Comparison of ENCODE assay signal across 9 mouse cellular contexts in genomic region chr1:157449532-157449931, GRCm38 (mm10). TPM values are rescaled to one million over a fixed set of nuclear protein-coding genes. Genes with fewer than 3 reads are reported as not detected.
DNase-seq lines count a peak whose midpoint lies in the region; ATAC-seq lines count a peak whose summit lies in the region.
"Had no signal": no experiment of that assay in that cellular context is flagged by ENCODE, and none has a peak within 500 bp of the region (broad histone marks: within the 10 kb centered on the region; RNA-seq: fewer than 3 reads in every experiment).

No protein-coding gene starts in this region.

- no peak for DNase-seq in kidney, adult 8-10 months
- DNase-seq in heart, embryonic 10.5 days (ENCODE audit: low spot score): no peak
- no peak for DNase-seq in urinary bladder, postnatal 14 days (ENCODE audit: low spot score)
- no peak for DNase-seq in c-Kit-positive CD71-positive TER-119-positive erythroid progenitor cells, embryonic 14.5 days (ENCODE audit: low spot score)
- DNase-seq in spleen, adult 12 weeks (ENCODE audit: low spot score): no peak
- DNase-seq: left cerebral cortex, postnatal 4 days had no signal

- H3K4me2 ChIP-seq in kidney, embryonic 15.5 days: peak overlapping the region; percentile 54
- peak overlapping the region; percentile 53 for H3K4me2 ChIP-seq in limb, embryonic 12.5 days
- peak overlapping the region; percentile 51 for H3K4me2 ChIP-seq in neural tube, embryonic 13.5 days

- 17% methylated on average over 10 of the region's 10 CpGs for WGBS in kidney, embryonic 15.5 days
- 1% methylated on average over 10 of the region's 10 CpGs for WGBS in heart, embryonic 10.5 days
- WGBS in limb, embryonic 12.5 days: 4% methylated on average over 10 of the region's 10 CpGs
- WGBS in neural tube, embryonic 13.5 days: 12% methylated on average over 10 of the region's 10 CpGs

- H3K9ac ChIP-seq in kidney, embryonic 15.5 days: no peak overlapping the region
- no peak overlapping the region for H3K9ac ChIP-seq in limb, embryonic 12.5 days (replicated peaks)
- H3K9ac ChIP-seq in neural tube, embryonic 13.5 days: peak overlapping the region; percentile 52

- peaks cover 30% of the 10 kb centered on the region for H3K4me1 ChIP-seq in kidney, embryonic 15.5 days
- H3K4me1 ChIP-seq in heart, embryonic 10.5 days: peaks cover 54% of the 10 kb centered on the region
- H3K4me1 ChIP-seq in limb, embryonic 12.5 days (replicated peaks): peaks cover 31% of the 10 kb centered on the region
- H3K4me1 ChIP-seq in neural tube, embryonic 13.5 days (replicated peaks): peaks cover 47% of the 10 kb centered on the region

- H3K27ac ChIP-seq in kidney, embryonic 15.5 days: peak overlapping the region; percentile 70
- peak overlapping the region; percentile 87 for H3K27ac ChIP-seq in heart, embryonic 10.5 days
- H3K27ac ChIP-seq in limb, embryonic 12.5 days: no peak overlapping the region
- no peak overlapping the region for H3K27ac ChIP-seq in neural tube, embryonic 13.5 days (replicated peaks)

- no peaks in the 10 kb centered on the region for H3K27me3 ChIP-seq in kidney, embryonic 15.5 days
- H3K27me3 ChIP-seq in heart, embryonic 10.5 days (ENCODE audit: insufficient read depth, poor library complexity, severe bottlenecking): no peaks in the 10 kb centered on the region
- peaks cover 30% of the 10 kb centered on the region for H3K27me3 ChIP-seq in limb, embryonic 12.5 days
- H3K27me3 ChIP-seq in neural tube, embryonic 13.5 days: peaks cover 8% of the 10 kb centered on the region; the same call in 1 of the 2 replicates

- H3K9me3 ChIP-seq in kidney, embryonic 15.5 days (replicated peaks): no peaks in the 10 kb centered on the region
- no peaks in the 10 kb centered on the region for H3K9me3 ChIP-seq in heart, embryonic 10.5 days
- no peaks in the 10 kb centered on the region for H3K9me3 ChIP-seq in limb, embryonic 12.5 days
- no peaks in the 10 kb centered on the region for H3K9me3 ChIP-seq in neural tube, embryonic 13.5 days

- H3K36me3 ChIP-seq in kidney, embryonic 15.5 days: no peaks in the 10 kb centered on the region
- H3K36me3 ChIP-seq in heart, embryonic 10.5 days: no peaks in the 10 kb centered on the region
- no peaks in the 10 kb centered on the region for H3K36me3 ChIP-seq in limb, embryonic 12.5 days
- H3K36me3 ChIP-seq in neural tube, embryonic 13.5 days: no peaks in the 10 kb centered on the region

- H3K4me3 ChIP-seq in kidney, embryonic 15.5 days (replicated peaks): peak overlapping the region; percentile 25; the same call in 1 of the 2 replicates
- peak overlapping the region; percentile 50 for H3K4me3 ChIP-seq in heart, embryonic 10.5 days
- peak overlapping the region; percentile 18 for H3K4me3 ChIP-seq in limb, embryonic 12.5 days (replicated peaks)
- peak overlapping the region; percentile 17 for H3K4me3 ChIP-seq in neural tube, embryonic 13.5 days

- ATAC-seq in kidney, embryonic 15.5 days (replicated peaks; ENCODE audit: low FRiP score): peak; percentile 26; the same call in 1 of the 2 replicates
- ATAC-seq in limb, embryonic 12.5 days (ENCODE audit: insufficient number of reproducible peaks, insufficient read depth, low FRiP score, low TSS enrichment, low read depth): no peak
- no peak for ATAC-seq in neural tube, embryonic 13.5 days (ENCODE audit: low read depth)

RNA-seq across cellular contexts. Expression of gene Cryzl2, which starts 8.8 kb away (rescaled TPM):
- polyA plus RNA-seq in kidney, embryonic 15.5 days (2015; fragmentation: Nextera tagmentation; extraction: Ambion mirVana): 17.4 and 19.8 TPM in 2 replicates
- 15.1 and 31.1 TPM in 2 replicates for polyA plus RNA-seq in heart, embryonic 10.5 days (2016; fragmentation: Nextera tagmentation; extraction: Ambion mirVana)
- 7.9 and 8.2 TPM in 2 replicates for polyA plus RNA-seq in limb, embryonic 12.5 days (2016; fragmentation: Nextera tagmentation; extraction: Ambion mirVana)
- 7.3 and 7.6 TPM in 2 replicates for polyA plus RNA-seq in neural tube, embryonic 13.5 days (2015; fragmentation: Nextera tagmentation; extraction: Ambion mirVana)

RNA-seq across cellular contexts. Expression of gene Rasal2, which starts 37.1 kb away (rescaled TPM):
- 8.0 and 8.1 TPM in 2 replicates for polyA plus RNA-seq in kidney, embryonic 15.5 days (2015; fragmentation: Nextera tagmentation; extraction: Ambion mirVana)
- polyA plus RNA-seq in heart, embryonic 10.5 days (2016; fragmentation: Nextera tagmentation; extraction: Ambion mirVana): 13.2 and 17.3 TPM in 2 replicates
- polyA plus RNA-seq in limb, embryonic 12.5 days (2016; fragmentation: Nextera tagmentation; extraction: Ambion mirVana): 10.1 and 11.6 TPM in 2 replicates
- 43.1 and 43.3 TPM in 2 replicates for polyA plus RNA-seq in neural tube, embryonic 13.5 days (2015; fragmentation: Nextera tagmentation; extraction: Ambion mirVana)

RNA-seq across cellular contexts. Expression of gene Sec16b, which starts 57.0 kb away (rescaled TPM):
- polyA plus RNA-seq in kidney, embryonic 15.5 days (2015; fragmentation: Nextera tagmentation; extraction: Ambion mirVana): 2.2 and 2.6 TPM in 2 replicates
- polyA plus RNA-seq in heart, embryonic 10.5 days (2016; fragmentation: Nextera tagmentation; extraction: Ambion mirVana): 0.71 and 1.9 TPM in 2 replicates
- polyA plus RNA-seq in limb, embryonic 12.5 days (2016; fragmentation: Nextera tagmentation; extraction: Ambion mirVana): 1.9 and 2.2 TPM in 2 replicates
- polyA plus RNA-seq in neural tube, embryonic 13.5 days (2015; fragmentation: Nextera tagmentation; extraction: Ambion mirVana): 0.69 and 0.74 TPM in 2 replicates

Comparison
In these comparisons a context has a peak if more than half of its experiments do, and no peak if none do; other contexts are left out.
1. H3K27ac ChIP-seq: peak in kidney, embryonic 15.5 days (single experiment) and heart, embryonic 10.5 days (single experiment); none in limb, embryonic 12.5 days (single experiment) and neural tube, embryonic 13.5 days (single experiment).
2. Peak in every context shown above with its lines, with median percentiles within 50 percentile points of each other: H3K4me2 ChIP-seq and H3K4me3 ChIP-seq.